Mouse (Mus musculus) kidney, adult 9 months (tissue): ENCODE measurements around the gene Agrn.

ENCODE experiments used
- DNase-seq: peaks from one replicate; pipeline ENCODE4 v3.0.0; 2022

Gene Agrn

DNA sequence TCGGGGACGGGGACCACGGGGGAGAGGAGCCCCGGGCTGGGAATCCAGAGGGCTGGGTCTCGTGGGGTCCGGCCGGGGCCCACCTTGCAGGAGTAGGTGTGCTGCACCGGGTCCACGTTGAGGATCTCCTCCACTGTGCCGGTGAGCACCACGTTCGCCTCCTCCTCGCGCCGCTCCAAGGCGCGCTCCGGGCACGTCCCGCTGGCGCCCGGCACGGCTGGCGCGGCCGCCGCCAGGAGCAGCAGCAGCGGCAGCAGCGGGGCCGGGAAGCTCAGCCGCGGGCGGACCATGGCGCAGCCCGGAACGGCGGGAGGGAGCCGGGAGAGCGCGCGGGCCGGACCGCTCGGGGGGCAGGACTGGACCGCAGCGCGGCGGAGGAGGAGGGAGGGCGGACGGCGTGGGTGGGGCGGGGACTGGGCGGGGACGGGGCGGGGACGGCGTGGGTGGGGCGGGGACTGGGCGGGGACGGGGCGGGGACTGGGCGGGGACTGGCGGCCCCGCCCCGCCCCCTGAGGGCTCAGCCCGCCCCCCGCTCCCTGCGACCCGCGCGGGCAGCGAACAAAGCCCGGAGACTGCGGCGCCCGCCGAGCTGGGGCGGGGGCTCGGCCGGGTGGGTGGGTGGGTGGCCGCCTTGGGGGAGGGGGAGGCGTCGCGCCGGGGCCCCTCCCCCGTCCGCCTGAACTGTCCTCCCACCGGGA, at the start of gene Agrn:
Agrn (minus strand) TSS at position 358 of the 698 bp plus-strand sequence.
- peak; percentile 62 for DNase-seq

GRCm38 (mm10) chr4:156236651-156237447, 39.6 kb upstream of the Agrn start:
- DNase-seq: no peak

DNA sequence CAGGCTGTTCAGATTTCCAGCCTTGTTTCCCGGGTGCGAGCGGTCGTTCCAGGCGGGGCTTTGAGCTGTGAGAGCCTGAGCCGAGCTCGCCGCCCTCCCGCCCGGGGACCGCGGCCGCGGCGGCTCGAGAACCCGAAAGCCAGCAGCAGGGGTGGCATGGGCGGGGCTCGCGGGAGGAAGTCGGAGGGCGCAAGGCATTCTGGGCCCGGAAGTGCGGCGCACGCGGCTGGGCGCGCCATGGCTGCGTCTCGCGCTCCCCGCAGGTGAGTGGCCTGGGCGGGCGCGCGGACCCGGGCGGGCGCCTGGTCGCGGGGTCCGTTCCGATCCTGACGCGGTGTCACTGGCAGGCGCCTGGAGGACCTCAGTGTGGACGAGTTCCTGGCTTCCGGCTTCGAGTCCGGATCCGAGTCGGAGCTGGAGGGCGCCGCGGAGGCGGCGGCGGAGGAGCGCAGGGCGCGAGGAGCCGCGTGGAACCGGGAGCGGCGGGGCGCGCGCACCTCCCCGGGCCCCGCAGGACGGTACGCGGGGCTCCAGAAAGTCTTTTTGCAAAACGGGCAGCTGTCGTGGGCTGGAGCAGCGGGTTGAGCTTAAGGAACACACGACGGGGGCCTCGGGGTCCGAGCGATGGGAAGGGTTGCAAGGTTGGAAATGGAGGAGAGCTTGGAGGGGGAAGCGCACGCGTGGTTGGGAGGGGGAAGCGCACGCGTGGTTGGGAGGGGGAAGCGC, 38.7 kb upstream of the Agrn start, which contains the start of gene Noc2l:
Noc2l (plus strand) TSS at position 203 of the 726 bp plus-strand sequence.
- peak; percentile 88 for DNase-seq

GRCm38 (mm10) chr4:156235360-156235770, 38.1 kb upstream of the Agrn start:
- DNase-seq: peak; percentile 19

- peak; percentile 67 for DNase-seq
Observed at GRCm38 (mm10) chr4:156234701-156235213, 37.5 kb upstream of the Agrn start, which contains the start of gene Plekhn1. TSS of gene Plekhn1 (minus strand) at chr4:156234857.

DNA sequence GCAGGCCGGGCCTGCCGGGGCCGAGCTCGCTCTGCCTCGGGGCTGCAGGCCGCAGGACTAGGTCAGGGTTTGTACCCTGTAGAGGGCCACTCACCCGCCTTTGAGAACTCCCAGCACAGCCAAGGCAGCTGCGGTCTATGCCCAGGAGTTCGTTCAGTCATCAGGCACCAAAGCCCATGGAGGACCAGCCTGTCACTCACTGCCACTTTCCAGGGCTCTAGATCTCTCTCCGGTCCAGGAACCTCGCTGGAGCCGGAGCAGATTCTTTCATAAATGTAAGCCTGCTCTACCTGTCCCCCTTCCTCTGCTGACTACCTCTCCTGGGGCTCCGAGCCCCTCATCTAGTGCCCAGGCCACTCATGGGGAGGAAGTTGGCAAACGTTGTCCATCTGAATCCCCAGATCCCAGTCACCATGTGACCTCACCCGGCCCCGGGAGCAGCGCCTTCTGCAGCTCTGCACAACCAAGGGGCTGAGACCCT, 36.8 kb upstream of the Agrn start:
- DNase-seq: no peak

DNA sequence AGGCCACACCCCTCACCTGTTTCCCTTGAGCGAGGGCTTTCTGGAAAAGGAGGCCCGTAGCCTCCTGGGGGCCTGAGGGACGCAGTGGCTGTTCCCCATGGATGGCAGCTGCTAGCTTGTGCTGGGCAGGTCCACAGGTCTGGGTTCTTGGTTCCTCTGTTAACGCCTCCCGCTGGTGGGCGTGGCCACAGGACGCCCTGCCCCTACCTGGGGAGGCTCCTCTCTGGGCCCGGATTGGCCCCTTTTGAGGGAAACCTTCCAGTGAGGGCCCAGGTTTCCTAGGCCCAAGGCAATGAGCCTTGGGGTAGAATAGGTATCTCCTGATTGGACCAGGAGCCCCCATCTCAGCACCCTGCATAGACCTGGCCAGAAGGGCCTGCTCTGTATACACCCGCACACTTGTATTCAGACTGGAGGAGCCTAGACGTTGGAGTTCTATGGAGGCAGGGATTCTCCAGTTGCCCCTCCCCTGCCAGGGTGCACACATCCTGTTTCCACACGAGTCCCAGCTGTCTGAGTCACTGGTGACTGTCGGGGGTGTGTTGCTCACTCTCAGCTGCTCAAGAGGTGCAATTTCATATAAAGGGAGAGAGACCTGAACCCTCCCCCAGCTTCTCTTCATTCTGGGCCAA, 31.2 kb upstream of the Agrn start:
- DNase-seq: peak; percentile 25

DNA sequence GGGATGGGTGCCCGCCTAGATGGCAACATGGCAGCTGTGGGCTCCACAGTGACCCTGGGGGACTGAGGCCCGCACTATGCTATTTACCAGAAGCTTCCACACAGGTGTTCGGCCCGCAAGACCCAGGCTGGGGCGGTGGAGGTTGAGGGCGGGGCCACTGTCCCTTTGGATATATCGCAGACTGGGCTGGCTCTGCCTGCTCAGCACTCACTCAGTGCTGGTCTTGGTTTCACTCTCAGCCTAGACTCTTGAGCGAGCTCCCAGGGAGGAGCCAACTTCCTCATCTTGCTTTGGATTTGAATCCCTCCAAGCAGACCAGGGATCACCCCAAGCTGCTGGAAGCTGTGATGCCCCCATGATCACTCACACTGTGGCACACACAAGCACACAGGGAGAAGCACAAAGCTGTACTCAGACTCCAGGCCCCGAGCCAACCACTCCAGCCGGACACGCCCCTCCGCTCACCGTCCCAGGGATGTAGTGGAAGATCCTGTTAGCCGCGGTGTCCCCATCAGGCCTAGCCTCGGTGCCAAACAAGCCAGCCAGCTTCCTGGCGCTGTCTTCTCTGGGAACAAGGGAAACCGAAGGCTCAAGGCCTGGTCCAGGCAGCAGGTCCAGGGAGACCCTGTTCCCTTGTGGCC, 30.6 kb upstream of the Agrn start:
- DNase-seq: no peak

GRCm38 (mm10) chr4:156224276-156224675, 27.0 kb upstream of the Agrn start:
- DNase-seq: no peak

GRCm38 (mm10) chr4:156219936-156220335, 22.6 kb upstream of the Agrn start:
- DNase-seq: no peak

DNA sequence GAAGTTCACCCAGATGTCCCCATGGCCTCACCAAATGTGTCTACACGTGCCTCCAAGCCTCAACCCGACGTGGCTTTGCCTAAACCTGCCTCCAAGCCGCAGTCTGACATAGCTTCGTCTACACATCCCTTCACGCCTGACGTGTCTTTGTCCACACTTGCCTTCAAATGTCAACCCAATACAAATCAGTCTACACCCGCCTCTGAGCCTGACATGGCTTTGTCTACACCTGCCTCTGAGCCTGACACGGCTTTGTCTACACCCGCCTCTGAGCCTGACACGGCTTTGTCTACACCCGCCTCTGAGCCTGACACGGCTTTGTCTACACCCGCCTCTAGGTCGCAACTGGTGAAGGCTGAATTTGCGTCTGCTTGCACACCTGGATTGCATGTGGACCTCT, 20.6 kb upstream of the Agrn start:
- no peak for DNase-seq

GRCm38 (mm10) chr4:156217022-156217669, 19.9 kb upstream of the Agrn start:
- no peak for DNase-seq

DNA sequence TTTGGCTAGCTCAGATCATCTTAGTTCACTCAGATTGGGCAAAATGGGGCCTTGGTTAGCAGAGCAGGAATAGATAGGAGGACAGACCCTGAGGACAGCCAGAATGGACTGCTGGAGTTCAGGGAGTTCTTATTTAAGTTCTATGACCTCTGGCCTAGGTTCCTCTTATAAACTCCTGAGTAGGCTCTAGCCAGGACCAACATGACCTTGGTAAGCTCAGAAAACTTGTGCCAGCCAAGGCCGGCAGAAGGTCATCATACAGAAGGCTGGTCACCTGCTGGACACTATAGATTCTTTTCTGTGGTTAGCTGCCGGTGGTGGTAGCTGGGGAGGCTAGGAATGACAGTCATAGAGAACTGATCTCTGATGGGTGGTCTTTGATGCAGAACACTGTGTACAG, 18.9 kb upstream of the Agrn start:
- DNase-seq: no peak

DNA sequence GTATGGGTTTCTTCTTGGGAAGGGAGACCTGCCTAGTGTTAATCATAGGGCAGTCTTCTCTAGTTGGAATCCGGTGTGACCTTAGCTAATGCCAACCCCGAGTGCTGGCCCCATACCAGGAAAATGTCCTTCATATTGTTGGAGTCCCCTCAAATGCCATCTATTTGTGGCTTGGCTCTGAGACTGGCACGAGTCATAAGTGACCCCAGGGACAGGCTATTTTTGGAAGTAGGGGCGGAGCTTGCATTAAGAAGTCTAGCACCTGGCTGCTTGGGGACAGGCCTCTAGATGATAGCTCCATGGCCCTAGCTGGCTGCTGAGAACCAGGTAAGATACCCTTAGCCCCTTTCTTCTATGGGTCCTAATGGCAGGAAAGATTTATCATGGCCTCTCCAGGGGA, 18.4 kb upstream of the Agrn start, which contains the start of gene Perm1:
Perm1 (plus strand) TSS at position 220 of the 400 bp plus-strand sequence.
- peak; percentile 74 for DNase-seq

DNA sequence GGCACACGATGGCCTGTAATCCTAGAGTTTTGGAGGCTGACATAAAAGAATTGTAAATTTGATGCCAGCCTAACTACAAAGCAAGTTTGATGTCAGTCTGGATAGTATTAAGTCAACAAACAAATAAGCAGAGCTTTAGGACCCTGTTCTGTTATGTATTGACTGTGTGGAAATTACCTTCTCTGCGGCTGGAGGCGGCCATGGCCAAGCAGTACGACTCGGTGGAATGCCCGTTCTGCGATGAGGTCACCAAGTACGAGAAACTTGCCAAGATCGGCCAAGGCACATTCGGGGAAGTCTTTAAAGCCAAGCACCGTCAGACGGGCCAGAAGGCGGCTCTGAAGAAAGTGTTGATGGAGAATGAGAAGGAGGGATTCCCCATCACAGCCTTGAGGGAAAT, 15.8 kb upstream of the Agrn start:
- no peak for DNase-seq

GRCm38 (mm10) chr4:156209963-156210635, 12.8 kb upstream of the Agrn start:
- DNase-seq: no peak

GRCm38 (mm10) chr4:156208872-156209271, 11.6 kb upstream of the Agrn start:
- no peak for DNase-seq

DNA sequence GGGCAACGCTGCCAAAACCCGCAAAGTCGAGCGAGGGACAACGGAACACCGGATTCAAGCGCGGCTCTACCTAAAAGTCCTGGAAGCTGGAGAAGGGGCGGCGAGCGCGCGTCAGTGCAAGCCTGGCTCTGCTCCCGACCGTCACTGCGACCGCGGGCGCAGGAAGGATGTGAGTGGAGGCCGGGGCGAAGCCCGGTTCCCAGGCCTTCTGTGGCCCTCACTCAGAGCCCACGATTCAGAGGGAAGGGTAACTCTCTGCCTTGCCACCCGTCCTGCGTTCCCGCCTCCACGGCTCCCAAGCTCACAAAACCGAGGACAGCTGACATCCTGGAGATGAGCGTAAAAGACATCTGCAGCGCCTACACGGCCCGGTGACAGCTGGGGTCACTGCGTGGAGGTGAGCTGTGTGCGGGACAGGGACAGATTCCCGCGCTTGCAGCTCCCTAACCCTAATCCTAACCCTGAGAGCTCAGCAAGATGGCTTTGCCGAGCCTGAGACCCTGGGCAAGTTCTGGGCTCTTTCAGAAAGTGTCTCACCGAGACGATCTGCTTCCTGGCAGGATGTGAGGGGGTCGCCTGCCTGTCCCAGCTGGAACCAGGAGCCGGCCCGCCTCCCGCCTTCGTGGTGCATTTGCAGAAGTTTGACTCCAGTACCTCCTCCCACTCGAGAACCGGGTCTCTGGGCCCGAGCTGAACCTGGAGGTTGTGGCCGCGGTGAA, 6.3 kb upstream of the Agrn start:
- no peak for DNase-seq

- DNase-seq: peak; percentile 56
Observed at GRCm38 (mm10) chr4:156203001-156203412, 5.7 kb upstream of the Agrn start, which contains the start of gene AW011738. TSS of gene AW011738 (plus strand) at chr4:156203304.

DNA sequence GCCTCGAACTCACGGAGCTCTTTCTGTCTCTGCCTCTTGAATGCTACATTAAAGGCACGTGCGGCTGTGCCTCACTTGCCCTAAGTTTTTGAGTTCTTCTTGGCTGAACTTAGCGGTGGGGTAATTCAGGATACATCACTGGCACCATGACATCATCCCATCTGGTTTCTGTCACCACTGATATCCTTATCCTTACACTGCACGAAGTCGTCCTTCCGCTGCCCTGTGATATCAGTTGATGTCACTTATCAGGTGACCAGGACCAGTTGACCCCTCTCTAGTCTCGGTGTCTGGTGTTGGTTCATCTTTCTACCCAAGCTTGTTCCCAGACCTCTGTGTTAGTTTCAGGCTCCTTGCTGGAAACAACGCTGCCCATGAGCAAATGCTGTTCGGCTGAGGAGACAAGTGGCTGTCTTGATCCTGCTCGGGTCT, 5.2 kb upstream of the Agrn start:
- no peak for DNase-seq
